Mouse (Mus musculus) left cerebral cortex, adult 2 months (tissue): Measurements from ENCODE around the gene Fam118a. TPM values are rescaled to one million over a fixed set of nuclear protein-coding genes. Genes with fewer than 3 reads are reported as not detected.

Source experiments
- DNase-seq, 2 experiments: peaks; one replicate each; pipeline ENCODE4 v3.0.0; 2021 to 2022; ENCODE audit warnings: low spot score in 2 of 2, mixed read lengths in 1 of 2; ENCODE audit errors: extremely low spot score in 1 of 2
- H3K27ac ChIP-seq: fragments of 200-600 bp; 2 replicates; pipeline ENCODE4 v1.8.1; 2022
- H3K4me3 ChIP-seq: fragments of 200-600 bp; 2 replicates; pipeline ENCODE4 v1.8.1; 2022
- CTCF ChIP-seq: fragments of 200-600 bp; IDR thresholded peaks from 2 replicates; pipeline ENCODE4 v1.8.1; 2022; ENCODE audit warnings: antibody characterized with exemption, mild to moderate bottlenecking, moderate library complexity
- intact Hi-C: fragments of 180-260 bp; cut with DNase I; formaldehyde crosslinking; loops from one replicate; pipeline ENCODE4 v1.15.1; 2025
- total RNA-seq, 2 experiments: library from RNA; stranded (reverse); gene quantifications; 2 replicates each; pipeline ENCODE4 v1.2.3; 2021

Fam118a gene
- total RNA-seq, 2 experiments from 2014 or later: 24.4 to 25.3 TPM

- no peak overlapping the region for H3K4me3 ChIP-seq
- peak overlapping the region; percentile 86 for H3K27ac ChIP-seq
- intact Hi-C loops: loop anchor here (1.0 kb wide), 1 partner anchor 42 kb away; no protein-coding TSS in a partner anchor
- DNase-seq: no peak
- no peak for TF ChIP-seq CTCF
Observed at GRCm38 (mm10) chr15:85043116-85043515, 14.4 kb downstream of the Fam118a start.

- DNase-seq: no peak
- intact Hi-C loops: loop anchor here (1.0 kb wide), 1 partner anchor 42 kb away; no protein-coding TSS in a partner anchor
- H3K27ac ChIP-seq: peak overlapping the region; percentile 86; the same call in 1 of the 2 replicates
- TF ChIP-seq CTCF: no peak
- no peak overlapping the region for H3K4me3 ChIP-seq
Observed at GRCm38 (mm10) chr15:85043761-85044160, 15.0 kb downstream of the Fam118a start.

GRCm38 (mm10) chr15:85046230-85046950, 17.6 kb downstream of the Fam118a start:
- Histone ChIP-seq H3K27ac (0 out of 2 replicates have a peak overlapping the region, but pooled peaks have one; percentile 17), H3K4me3 (no peak overlapping the region)
- no peak for TF ChIP-seq CTCF
- no peak for DNase-seq
- intact Hi-C loops: no loop called here

GRCm38 (mm10) chr15:85047865-85048264, 19.1 kb downstream of the Fam118a start:
- intact Hi-C loops: no loop called here
- no peak for DNase-seq

GRCm38 (mm10) chr15:85049758-85050157, 21.0 kb downstream of the Fam118a start:
- H3K4me3 ChIP-seq: no peak overlapping the region
- DNase-seq: no peak
- no peak for TF ChIP-seq CTCF
- no peak overlapping the region for H3K27ac ChIP-seq
- intact Hi-C loops: no loop called here

More at GRCm38 (mm10) chr15:85047865-85048264, 19.1 kb downstream of the Fam118a start:
- TF ChIP-seq CTCF: no peak
- no peak overlapping the region for H3K27ac ChIP-seq
- H3K4me3 ChIP-seq: no peak overlapping the region

DNA sequence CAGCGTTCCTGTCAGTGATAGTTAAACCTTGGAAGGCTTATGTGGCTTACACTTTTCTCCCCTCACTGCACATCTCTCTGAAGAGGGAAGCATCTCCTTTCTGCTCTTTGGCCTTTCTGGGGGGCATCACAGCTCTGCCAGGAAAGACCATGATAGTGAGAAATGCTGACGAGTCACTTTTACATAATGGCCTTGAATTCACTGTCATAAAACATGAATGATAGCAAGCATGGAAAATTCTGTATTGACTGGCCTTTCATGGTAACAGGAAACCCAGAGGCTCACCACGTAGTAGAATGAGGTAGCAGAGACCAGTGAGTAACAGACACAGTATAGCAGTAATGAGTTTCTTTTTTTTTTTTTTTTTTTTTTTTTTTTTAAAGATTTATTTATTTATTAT, 25.4 kb downstream of the Fam118a start:
- intact Hi-C loops: no loop called here
- Histone ChIP-seq H3K4me3 (no peak overlapping the region), H3K27ac (no peak overlapping the region)
- no peak for TF ChIP-seq CTCF
- DNase-seq: no peak

DNA sequence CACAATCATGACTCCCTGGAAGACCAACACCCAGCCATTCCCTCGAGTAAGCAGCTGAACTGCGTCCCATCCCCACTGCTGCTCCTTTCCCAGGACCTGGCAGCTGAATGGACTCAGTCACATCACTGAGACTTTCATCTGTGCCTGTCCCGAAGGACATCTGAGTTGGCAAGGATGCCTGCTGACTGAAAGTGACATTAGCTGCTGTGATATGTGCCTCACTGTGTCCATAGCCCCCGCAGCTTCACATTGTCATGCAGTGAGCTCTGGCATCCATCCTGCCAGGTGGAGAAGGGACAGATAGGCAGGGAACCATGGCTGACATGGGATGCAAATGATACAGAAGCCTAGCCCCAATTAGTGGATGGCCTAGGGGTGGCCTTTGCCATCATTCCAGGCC, 26.4 kb downstream of the Fam118a start:
- intact Hi-C loops: no loop called here
- no peak for TF ChIP-seq CTCF
- Histone ChIP-seq H3K27ac (no peak overlapping the region), H3K4me3 (no peak overlapping the region)
- no peak for DNase-seq

GRCm38 (mm10) chr15:85063421-85063820, 34.7 kb downstream of the Fam118a start:
- no peak overlapping the region for H3K27ac ChIP-seq
- no peak overlapping the region for H3K4me3 ChIP-seq
- no peak for TF ChIP-seq CTCF
- intact Hi-C loops: no loop called here
- no peak for DNase-seq

- peak in 1 of 2 experiments; percentile 25 for DNase-seq
- intact Hi-C loops: loop anchor here (1.0 to 5.0 kb wide), 4 partner anchors 53 to 313 kb away; partner anchors contain the start of gene Upk3a
Observed at GRCm38 (mm10) chr15:85070561-85070960, 41.8 kb downstream of the Fam118a start.

GRCm38 (mm10) chr15:85072651-85073050, 43.9 kb downstream of the Fam118a start:
- H3K27ac ChIP-seq: no peak overlapping the region
- DNase-seq: no peak
- intact Hi-C loops: loop anchor here (5.0 kb wide), 3 partner anchors 55 to 315 kb away; partner anchors contain the start of gene Upk3a

More at GRCm38 (mm10) chr15:85070561-85070960, 41.8 kb downstream of the Fam118a start:
- Histone ChIP-seq H3K27ac (no peak overlapping the region), H3K4me3 (no peak overlapping the region)
- peak; percentile 89 for TF ChIP-seq CTCF

DNA sequence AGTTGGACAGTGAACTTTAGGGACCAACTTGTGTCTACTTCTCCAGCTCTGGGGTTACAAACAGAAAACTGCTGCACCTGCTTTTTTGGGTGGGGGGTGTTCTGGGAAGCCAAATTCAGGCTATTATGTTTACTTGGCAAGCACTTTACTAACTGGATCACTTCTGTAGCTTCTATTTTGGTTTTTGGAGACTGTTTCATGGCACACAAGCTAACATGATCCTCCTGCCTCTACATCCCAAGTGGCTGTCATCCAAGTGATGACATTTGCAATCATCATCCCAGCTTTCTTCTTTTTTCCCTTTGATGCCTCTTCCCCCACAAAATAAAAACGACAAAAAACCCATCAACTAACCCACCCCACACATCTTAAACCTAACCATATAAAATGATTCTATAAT, 56.9 kb downstream of the Fam118a start:
- H3K27ac ChIP-seq: no peak overlapping the region
- no peak for TF ChIP-seq CTCF
- DNase-seq: no peak
- intact Hi-C loops: no loop called here
- no peak overlapping the region for H3K4me3 ChIP-seq

More at GRCm38 (mm10) chr15:85072651-85073050, 43.9 kb downstream of the Fam118a start:
- H3K4me3 ChIP-seq: no peak overlapping the region
- TF ChIP-seq CTCF: no peak

Other genes with a start within 250 kb of the Fam118a start
- gene Phf21b, start 172.9 kb upstream of the Fam118a start, total RNA-seq: 10 to 100 TPM; 18.8 to 31.9 TPM
- 1 to 10 TPM; 1.1 to 1.3 TPM for gene Gm29666, start 108.9 kb upstream of the Fam118a start, total RNA-seq
- 10 to 100 TPM; 32.0 to 33.2 TPM for gene Nup50, start 105.5 kb upstream of the Fam118a start, total RNA-seq
- gene 5031439G07Rik, start 40.4 kb upstream of the Fam118a start, total RNA-seq: 10 to 100 TPM; 72.8 to 94.8 TPM
- not detected for gene Upk3a, start 11.8 kb upstream of the Fam118a start, total RNA-seq
- gene Smc1b, start 103.0 kb downstream of the Fam118a start, total RNA-seq: not detected
- gene Ribc2, start 103.1 kb downstream of the Fam118a start, total RNA-seq: under 1 TPM in 1 of 2 experiments, not detected in 1; 0.27 TPM
- 10 to 100 TPM; 11.4 to 14.4 TPM for gene Fbln1, start 177.0 kb downstream of the Fam118a start, total RNA-seq